Mouse (Mus musculus) cerebellum, postnatal 10 days (tissue): ENCODE measurements around the gene Kif5c.

Source experiments
- DNase-seq, 2 experiments: peaks; one replicate each; pipeline ENCODE4 v3.0.0; 2021; ENCODE audit warnings: mixed read lengths in 2 of 2

Kif5c gene

DNA sequence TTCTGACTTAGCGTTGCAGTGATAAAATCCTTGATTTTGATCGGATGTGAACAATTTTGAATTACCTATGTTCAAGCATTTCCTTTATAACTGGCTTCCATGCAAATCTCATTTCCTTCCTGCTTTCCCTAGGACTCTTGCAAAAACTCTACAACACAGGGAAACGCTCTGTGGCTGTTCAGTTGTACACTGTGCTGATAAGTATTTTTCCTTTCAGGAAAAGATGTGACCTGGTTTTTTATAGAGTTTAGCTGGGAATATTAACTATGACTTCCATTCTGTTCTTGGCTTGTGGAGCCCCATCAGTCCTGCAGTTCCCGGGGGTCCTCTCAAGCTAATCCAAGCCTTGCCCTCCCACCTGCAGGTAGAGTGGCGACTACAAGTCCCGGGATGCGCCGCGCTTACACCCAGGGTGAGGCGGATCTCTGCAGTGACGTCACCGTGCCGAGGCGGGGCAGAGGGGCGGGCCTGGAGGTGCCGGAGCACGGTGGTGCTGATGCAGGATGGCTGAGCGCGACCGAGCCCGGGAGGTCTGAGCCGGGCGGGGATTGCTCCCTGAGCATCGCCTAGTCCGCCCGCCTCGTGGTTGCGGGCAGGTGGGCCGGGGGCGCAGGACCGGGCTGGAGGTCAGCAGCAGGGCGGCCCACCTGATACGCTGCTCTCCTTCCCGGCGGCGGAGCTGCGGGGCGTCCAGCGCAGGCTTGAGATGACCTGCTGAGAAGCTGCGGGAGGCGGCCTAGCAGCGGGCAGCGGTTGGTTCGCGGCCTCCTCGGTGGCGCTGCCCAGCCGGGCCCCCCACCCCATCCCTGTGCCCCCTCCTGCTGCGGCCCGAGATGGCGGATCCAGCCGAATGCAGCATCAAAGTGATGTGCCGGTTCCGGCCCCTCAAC, at the start of gene Kif5c:
Kif5c (plus strand) TSS at position 470 of the 890 bp plus-strand sequence.
- peak; percentile 98 to 99 for DNase-seq

DNA sequence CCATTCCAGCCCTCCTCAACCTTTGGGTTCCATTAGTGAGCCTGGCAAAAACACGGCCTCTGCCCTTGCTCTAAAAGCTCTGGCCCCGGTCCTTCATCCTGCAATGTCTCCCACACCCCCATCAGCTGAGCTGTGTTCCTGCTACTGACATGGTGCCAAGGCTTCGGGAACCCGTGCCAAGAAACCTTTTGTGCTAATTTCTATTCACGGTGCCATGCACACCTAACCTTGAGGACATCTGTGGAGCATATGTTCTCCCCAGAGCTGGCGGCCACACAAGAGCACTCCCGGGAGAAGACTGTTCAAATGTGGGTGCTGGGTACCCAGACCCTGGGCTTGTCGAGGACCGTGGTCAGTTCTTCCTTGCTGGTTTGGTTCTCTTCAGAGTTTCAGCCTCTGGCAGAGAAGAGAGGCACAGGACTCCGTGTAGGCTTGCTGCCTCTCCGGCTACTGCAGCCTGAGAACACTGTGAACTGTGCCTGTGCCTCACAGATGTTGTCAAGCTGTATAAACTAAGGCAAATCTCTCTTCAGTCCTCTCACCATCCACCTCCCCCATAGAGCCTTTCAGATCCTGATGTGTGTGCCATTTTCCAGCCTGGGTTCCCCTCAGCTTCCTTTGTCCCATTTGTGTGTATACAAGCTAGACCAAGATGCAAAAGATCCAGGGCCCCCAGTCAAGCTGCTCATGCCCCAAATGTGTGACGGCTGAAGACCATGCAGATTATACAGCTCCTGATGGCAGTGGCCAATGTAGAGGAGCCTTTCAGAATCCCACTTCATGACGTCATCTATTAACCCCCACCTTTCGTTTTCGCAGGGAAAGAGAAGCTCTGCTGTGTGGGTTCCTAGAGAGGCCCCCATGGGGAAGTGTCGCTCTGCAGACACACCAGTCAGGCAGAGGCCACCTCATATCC, 49.0 kb upstream of the Kif5c start:
- peak; percentile 95 for DNase-seq

DNA sequence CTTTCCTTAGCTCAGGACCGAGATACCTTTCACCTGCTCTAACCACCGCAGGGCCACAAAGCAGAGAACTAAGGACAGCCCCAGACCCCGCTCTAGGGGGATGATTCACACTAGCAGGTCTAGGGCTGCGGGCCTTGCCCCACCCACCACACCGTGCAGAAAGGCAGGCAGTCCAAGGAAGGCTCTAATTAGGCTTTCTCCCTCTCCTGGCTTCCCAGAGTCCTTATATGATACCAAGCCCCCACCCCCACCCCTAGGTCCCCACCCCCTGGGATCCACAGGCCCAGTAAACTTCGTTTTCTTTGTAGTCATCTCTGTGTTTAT, 48.4 kb upstream of the Kif5c start:
- no peak for DNase-seq

DNA sequence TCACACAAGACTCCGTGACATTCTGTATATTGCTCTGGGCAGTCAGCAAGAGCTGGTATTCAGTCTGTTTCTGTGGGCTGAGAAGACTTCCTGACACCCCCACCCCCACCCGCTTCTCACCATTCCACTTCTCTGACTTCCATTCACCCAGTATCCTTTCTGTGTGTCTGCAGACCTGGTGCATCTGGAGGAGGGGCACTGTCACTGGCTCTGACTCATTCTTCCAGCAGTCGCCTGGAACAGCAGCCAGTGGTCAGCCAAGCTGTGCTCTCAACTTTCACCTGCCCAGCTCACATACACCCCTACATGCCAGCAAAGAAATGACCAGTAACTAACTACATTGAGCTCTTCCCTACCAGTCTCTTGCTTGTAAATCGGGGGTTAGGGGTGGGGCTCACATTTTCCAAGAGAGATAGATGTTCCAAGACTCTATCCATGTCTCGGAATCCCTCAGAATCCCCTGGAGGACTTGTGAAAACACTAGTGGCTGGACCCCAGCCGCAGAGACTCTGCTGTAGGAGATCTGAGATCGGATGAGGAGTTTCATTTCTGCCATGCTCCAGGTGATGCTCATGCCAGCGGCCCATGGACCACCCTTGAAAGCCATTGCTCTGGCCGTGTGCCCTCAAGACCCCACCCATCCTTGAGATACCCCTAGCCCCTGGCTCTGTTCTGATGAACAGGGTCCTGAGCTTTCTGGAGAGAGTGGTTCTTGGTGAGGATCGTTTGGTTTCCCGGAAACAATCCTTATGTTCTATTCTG, 47.8 kb upstream of the Kif5c start:
- DNase-seq: no peak

DNA sequence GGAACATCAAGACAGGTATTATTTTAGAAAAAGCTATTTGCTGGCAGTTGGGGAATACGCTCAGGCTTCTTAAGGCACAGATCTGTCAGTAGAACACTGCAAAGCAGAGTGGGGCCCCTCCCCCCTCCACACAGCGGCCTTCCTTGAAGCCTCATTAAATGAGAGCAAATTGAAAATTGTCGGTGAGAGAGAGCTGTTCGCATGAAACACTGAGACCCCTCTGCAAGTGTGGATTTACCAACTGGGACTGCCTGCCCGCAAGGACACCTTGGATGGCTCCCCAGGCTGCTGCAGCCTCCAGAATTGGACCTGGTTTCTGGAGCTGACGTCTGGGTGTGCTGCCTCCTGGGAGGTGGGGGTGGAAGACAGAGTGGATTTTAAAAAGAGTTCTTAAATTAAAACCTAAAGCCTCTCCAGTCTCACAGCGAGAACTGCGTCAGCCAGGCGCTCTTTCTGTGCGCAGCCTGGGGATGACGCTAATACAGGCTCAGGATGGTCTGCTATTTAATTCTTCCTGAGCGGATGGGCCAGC, 46.9 kb upstream of the Kif5c start:
- peak; percentile 39 to 51 for DNase-seq

DNA sequence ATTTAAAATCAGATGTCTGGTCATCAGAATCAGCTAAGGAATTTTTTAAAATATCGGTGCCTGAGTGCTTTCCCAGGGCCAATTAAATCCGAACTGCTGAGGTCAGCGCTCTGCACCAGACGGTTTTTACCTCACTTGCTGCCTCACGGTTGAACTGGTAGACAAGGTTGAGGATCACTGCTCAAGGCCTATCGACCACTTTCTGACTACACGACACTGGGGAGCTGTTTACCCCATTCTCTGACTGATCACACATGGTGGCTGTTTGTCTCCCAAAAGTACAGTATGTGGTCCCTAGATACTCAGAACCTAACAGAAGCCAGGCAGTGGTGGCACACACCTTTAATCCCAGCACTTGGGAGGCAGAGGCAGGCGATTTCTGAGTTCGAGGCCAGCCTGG, 46.4 kb upstream of the Kif5c start:
- DNase-seq: no peak

DNA sequence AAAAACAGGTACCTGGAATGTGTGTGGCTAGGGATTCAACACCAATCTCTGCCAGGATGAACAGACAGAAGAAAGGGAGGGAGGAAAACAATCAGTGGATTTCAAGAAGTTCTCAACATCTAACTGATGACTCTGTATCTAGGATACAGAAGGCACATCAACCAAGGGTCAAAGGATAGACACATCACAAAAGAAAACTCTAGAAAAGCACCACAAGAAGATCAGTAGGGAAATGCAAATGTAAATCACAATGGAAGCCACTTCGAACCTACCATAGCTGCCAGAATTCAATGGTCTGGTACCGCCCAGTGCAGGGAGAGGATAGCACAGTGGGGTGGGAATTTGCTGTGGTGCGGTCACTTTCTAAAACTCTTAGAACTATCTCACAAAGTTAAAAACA, 45.8 kb upstream of the Kif5c start:
- no peak for DNase-seq

DNA sequence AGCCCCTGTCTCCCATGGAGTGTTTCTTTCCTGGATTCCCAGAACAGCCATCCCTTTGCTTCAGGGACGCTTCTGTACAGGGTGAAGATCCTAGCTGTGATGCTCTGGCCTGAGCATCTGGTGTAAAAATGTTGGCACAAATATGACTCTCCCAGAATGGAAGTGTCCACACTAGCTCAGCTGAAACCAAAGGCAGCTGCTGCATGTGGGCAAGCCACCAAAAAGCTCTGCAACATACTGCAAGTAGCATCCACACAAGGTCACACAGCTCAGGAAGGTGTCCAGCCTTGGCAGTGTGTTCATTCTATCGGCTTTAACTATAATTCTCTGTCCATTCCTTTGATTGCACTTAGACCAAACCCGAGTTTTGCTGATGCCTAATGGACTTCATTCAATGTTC, 38.5 kb upstream of the Kif5c start:
- DNase-seq: peak; percentile 66 to 74

DNA sequence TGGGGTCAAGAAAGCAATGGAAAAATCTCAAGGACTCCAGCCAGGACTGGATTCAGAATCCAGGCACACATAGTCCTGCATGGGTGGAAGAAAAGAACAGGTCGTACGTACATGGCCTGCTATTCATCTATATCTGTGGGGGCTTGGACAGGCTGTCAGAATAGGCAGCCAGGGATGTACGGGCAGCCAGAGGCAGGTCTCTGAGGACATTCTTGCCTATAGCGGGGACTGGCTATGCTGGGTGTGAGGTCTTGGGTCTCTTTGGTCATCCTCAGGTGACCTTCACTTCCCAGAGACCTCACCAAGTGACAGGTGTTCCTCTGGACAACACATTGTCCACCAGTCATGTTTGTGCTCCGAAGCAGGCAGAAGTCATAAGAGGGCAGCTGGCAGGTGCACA, 36.6 kb upstream of the Kif5c start:
- no peak for DNase-seq

DNA sequence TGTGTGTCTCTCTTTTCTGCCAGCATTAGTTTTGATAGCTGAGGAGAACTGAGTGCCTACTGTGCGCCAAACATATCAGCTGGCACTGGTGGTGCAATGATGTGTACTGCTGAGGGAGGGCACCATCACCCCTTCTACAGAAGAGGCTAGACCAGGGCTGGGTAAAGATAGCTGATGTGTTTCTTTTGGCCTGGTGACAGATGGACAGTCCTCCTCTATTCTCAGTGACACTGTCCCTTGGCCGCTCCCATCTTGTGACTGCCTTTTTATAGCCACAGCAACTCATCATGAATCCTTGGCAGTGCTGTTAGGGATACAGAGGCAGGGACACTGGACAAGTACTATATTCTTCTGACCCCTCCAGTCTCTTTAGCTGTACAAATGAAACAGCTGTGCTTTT, 35.8 kb upstream of the Kif5c start:
- peak in 1 of 2 experiments; percentile 5 for DNase-seq

DNA sequence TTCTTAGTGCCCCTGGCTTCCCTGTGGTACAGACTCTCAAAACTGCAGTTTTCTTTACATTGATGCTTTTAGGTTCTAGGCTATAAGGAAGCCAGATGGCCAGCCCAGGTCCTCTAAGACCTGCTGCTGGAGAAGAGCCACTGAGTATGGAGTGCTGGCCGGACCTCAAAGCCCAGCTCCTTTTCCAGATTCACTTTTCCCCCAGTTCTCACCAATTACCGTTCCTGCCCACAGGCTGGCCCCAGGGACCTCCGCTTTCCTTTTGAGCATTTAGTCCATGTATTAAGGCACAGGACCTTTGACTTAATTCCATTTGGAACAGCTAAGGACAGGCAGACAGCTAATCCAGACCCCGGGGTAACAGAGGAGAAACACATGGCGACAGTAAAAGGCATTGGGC, 28.6 kb upstream of the Kif5c start:
- DNase-seq: peak; percentile 53 to 65

DNA sequence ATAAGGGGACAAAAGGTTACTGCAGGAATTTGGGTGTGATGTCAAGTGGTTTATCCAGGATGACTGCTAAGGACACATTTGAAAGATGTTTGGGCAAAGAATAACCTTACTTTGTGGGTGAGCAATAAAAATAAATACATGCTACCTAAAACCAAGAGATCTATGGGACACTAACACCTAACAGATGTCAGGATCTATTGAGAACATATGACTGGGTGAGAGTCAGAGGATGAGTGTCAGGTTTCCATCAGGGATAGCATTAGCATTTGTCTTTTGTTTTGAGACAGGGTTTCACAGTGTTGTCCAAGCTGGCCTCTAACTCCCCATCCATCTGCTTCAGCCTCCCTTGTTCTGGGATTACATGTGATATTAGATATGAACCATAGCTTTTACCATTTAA, 26.2 kb upstream of the Kif5c start:
- no peak for DNase-seq

DNA sequence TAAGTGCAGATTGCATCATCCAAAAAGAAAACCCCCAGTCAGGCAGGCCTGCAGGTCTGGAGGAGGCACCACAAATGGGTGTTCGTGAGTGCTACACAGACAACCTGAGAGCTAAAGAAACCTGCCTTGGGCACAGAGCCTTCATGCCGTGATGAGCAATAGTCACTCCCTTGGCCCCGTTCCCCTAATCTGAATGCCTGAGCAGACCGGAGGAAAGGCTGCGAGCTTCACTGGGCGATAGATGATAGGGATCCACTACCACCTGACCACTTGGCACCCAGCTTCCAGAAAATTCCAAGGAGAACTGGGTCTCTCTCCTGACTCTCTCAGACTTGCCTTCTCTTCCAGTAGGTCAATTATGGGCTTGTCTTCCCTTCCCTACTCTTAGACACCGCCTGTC, 24.2 kb upstream of the Kif5c start:
- DNase-seq: peak; percentile 88 to 89

DNA sequence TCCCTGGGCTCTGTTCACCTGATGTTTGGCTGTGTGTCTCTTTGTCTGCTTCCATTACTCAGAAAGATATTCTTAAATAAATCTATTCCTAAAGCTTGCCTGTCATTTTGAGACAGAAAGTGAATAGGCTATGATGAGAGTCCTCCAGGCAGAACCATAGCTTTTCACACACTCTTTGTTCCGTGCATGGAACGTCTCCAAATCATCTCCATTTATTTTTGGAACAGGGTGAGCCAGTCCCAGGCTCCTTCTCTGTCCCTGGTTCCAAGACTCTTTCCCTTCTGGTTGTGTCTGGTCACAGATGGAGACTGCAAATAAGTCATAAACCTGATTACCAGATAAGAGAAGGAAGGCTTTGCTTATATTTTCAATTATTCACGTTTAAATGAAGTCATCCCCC, 22.8 kb upstream of the Kif5c start:
- DNase-seq: peak; percentile 22 to 43

DNA sequence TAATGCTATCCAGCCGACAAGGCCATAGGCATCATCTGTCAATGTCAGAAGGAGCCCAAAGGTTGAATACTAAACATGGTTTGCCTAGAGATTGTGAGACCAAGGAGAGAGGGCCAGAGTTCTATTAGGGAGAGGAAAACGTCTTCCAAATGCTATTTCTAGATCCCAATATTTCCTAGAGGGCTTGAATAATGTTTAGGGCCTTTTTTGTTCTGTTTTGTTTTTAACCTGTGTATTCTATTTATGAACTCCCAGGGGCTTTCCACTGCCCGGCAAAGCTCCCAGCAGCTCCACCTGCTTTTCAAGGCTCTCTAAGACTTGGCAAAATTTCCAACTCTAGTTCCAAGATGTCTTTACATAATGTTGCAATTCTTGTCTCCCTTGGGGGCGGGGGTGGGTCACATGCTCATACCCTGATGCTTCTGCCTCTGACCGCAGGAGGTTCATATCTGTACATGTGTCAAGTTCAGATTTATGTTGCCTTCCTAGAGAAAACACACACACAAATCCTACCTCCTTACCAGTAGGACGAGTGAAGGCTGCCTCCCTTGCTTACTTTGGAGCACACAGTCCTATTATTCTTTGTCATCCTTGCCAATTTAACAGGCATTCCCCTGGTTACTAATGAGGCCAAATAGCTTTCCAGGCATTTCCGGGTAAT, 18.9 kb upstream of the Kif5c start:
- no peak for DNase-seq

DNA sequence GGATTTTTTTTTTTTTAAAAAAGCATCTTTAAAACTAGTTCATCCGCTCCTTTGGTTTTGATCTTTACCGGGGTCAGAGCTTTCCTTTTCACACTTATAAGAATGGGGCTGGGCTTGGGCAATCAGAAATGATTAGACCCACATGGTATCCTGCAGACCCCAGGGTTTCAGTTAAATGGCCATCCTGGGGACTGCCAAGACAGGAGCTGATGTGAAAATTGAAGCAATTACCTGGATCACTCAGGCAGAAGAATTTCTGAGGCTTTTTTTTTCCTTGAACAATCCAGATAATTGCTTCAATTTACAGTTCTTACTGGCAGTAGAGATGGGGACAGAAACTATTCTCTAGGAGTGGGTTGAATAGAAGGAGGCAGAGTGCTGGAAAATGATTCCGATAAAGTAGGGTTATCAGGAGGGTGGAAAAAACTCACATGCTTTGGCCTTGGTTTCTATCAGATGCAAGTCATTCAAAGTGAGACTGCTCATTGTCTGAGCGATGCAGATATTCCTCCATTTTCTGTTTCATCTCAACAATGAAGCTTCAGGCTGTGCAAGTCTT, 16.2 kb upstream of the Kif5c start:
- DNase-seq: no peak

DNA sequence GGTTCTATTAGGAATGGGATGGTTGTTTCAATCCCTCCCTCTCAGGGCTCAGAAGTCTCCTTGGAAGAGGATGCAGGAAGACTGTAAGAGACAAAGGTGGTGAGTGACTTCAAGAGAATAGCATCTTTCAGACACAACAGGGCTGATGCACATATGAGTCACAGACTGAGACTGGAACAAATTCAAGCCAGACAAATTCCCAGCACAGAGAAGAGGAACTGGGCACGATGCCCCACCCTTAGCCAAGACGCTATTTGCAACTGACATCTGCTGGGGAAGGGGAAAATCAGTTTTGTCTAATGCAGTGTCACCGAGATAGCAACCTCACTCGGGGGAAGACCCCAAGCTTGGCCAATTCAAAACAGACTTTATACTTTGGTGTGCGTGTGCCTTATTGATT, 9.5 kb upstream of the Kif5c start:
- peak; percentile 79 to 84 for DNase-seq

DNA sequence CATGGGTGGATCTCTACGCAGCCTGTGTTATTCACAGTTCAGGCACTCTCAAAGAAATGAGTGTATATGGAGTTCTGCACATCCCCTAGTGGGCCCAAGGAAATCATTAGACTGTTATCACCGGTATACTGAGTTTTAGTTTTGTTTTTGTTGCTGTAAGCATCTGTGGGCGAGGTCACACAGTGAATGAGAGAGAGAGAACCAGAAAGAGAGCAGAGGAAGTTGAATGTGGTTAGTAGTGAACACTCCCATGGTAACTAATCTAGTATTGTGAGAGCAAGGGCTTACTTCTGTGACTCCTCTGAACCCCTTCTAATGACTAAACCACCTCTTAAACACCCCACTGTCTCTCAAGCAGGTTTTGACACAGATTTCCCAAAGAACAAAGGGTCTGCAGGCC, 2.3 kb upstream of the Kif5c start:
- no peak for DNase-seq

DNA sequence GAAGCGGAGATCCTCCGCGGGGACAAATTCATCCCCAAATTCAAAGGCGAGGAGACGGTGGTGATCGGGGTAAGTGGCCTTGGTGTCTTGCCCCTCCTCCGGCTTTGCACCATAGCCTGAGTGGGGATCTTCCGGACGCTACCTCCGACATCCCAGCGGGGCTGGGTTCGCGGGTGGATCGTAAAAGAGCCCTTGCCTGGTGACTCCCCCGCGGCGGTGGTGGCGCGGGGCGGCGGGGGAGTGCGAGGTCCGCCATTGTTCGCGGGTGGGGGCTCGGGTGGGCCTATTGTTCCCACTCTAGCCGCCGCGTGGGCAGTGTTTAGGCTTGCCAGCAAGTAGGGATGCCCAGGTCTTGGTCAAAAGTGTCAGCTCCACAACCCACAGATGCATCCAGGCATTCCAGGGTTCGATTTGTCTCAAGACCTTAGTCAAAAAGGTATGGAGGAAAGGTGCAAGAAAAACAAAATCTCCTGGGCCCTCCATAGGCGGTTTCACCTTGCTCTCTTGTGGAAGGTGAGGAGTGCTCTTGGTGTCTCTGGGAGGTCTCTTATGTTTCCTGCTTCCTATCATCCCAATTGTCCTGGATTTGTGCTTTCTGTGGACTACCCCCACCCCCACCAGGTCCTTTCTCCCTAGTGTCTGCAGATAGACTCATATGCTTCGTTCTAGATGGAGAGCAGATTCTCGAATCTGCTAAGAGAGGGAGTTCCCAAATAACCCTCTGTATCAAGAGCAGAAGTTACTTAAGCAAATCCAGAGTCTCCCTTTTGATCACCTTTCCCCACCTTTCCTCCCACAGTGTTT, 823 bp downstream of the Kif5c start:
- peak; percentile 67 to 76 for DNase-seq

DNA sequence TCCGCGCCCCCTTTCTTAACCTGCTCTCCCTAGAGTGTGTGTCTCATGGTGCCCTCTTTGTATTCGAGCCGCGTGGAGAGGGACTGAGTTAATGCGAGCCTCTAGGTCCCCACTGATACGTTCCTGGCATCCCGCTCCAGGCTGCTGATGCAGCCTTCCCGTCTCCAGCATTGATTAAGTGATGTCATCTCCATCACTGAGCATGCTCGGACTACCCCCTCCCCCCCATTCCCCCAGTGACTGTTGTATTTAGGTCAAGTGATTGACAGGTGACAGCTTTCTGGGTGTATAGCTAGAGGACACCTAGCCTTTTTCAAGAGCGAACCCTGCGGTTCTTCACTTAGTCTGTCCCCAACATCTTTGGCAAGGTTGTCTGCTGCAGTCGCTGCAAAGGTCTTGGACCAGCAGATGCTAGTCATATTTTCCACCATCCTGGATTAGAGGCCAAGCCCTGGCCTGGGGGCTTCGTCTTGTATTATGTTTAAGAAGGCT, 1.6 kb downstream of the Kif5c start:
- DNase-seq: peak; percentile 82 to 84

DNA sequence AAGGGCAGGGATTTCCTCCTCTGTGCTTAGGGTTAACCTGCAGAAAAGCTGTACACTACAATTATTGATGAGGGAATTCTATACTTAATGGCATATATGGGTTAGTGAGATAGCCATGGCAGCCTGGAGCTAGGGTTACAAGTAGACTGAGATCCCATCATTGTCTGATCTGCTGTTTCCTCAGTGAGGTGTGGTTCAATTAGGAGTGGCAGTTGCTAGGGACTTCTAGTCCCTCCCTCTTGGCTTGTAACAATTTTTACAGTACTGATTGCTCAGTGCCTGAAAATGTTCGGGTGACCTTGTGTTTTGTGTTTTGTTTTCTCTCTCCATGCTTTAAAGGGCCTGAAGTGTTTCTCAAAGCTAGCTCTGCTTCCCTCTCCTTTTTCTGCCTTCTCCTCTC, 2.1 kb downstream of the Kif5c start:
- DNase-seq: peak in 1 of 2 experiments; percentile 51
